Mouse (Mus musculus): ENCODE results near the gene Mus81.

Mus81 gene

GRCm38 (mm10) chr19:5445747-5446146 is 42.5 kb downstream of the Mus81 start:
- no peak for DNase-seq (ENCODE audit: low read depth, low spot score)

GRCm38 (mm10) chr19:5444954-5445353 is 43.2 kb downstream of the Mus81 start:
- no peak for DNase-seq (ENCODE audit: low read depth, low spot score)

DNA sequence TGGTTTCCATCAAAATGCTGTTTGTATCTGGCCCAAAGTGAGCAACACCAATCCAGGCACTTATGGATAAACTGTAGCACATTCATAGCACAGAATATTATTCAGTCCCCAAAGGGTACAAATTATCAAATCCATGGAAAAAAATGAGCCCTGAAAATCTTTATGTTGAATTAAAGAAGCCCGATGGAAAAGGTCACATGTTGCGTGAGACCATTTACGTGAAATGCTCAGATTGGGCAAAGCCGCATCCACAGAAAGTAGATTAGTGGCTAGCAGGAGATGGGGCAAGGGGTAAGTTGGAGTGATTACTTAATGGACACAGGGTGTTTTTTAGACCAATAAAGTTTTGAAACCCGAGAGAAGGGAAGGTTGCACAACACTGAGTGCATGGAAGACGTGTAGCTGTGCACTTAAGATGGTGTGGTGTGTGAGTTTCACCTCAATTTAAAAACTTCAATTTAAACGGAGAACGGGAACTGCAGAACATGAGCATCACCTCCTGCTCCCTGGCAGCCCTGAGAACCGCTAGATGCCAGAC is 43.8 kb downstream of the Mus81 start:
- DNase-seq (ENCODE audit: low read depth, low spot score), result no peak

GRCm38 (mm10) chr19:5433951-5434350 is 54.3 kb downstream of the Mus81 start:
- DNase-seq (ENCODE audit: low read depth, low spot score), result no peak

- no peak for DNase-seq (ENCODE audit: low read depth, low spot score)
Measured at GRCm38 (mm10) chr19:5432992-5433852, 55.0 kb downstream of the Mus81 start.

Data from WW6 (cell line).